Mouse (Mus musculus): ENCODE measurements around the gene Igfbp2.

Igfbp2 gene

GRCm38 (mm10) chr1:72871697-72872411 lies 47.6 kb downstream of the Igfbp2 start:
- DNase-seq (ENCODE audit: low spot score in 2 of 2): peak in 1 of 2 experiments; percentile 50

GRCm38 (mm10) chr1:72872521-72872920 lies 48.2 kb downstream of the Igfbp2 start:
- peak in 1 of 2 experiments; percentile 86 for DNase-seq (ENCODE audit: low spot score in 2 of 2)

- no peak for DNase-seq (ENCODE audit: low spot score in 2 of 2)
Measured at GRCm38 (mm10) chr1:72873078-72873477, 48.8 kb downstream of the Igfbp2 start.

- DNase-seq (ENCODE audit: low spot score in 2 of 2): peak in 1 of 2 experiments; percentile 60
Measured at GRCm38 (mm10) chr1:72873511-72874286, 49.4 kb downstream of the Igfbp2 start.

- peak; percentile 63 to 87 for DNase-seq (ENCODE audit: low spot score in 2 of 2)
Measured at GRCm38 (mm10) chr1:72874287-72875211, 50.2 kb downstream of the Igfbp2 start, which contains the start of gene Igfbp5. TSS of gene Igfbp5 (minus strand) at chr1:72874884.

DNA sequence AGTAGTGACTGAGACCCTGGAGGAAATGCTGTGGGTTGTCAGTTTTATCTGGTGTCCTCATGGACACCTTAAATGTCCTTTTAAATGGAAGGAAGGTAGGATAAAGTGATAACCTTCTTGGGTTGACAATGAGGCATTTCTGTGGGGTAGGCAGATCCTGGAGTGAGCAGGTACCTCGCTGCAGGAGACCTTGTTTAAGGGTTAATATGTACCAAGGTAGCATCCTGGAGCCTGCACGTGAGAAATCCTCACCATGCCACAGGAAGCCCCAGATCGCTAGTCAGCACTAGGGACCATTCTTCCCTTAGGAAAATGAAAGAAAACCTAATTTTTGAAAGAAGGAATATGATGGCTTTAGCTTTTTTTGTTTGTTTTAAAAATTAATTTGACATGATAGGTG lies 51.4 kb downstream of the Igfbp2 start:
- DNase-seq (ENCODE audit: low spot score in 2 of 2): no peak

GRCm38 (mm10) chr1:72876111-72876510 lies 51.8 kb downstream of the Igfbp2 start:
- DNase-seq (ENCODE audit: low spot score in 2 of 2): no peak

GRCm38 (mm10) chr1:72877892-72878291 lies 53.6 kb downstream of the Igfbp2 start:
- DNase-seq (ENCODE audit: low spot score in 2 of 2): peak in 1 of 2 experiments; percentile 46

DNA sequence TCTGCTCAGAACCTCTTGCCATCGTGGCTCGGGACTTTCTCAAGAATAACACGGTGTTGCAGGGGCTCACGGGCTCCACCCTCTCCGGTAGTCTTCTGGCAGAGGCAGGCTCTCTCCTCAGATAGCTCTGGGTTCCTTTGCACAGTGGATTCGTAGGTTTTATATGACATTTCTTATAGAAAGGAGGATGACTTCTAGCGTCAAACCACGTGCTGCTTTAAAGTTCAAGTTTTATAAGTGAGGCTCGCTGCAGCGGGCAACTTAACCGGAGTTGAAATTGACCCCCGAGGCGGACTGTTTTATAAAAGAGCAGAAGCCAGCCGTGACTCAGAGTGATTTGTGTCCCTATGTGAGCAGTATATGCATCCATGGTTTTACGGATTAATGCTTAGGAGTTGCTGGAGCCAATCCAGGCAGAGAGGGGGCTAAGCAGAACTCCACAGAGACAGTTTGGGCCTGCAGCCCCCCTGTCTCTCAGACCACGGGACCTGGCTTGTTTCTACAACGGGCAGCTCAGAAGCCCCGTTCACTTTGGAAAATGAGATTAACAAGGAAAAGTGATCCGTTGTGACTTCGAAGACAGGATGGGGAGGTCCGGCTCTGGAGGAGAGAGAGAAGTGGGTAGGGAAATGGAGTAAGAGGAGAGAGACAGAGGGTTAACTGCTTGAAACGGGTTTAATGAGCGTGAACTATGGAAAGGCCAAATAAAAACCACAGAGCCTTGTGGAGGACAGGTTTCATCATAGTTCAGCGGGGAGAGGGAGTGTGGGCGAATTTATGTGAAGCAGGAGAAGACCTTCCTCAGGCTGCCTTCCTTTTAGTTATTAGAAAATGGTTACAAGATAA lies 54.4 kb downstream of the Igfbp2 start:
- DNase-seq (ENCODE audit: low spot score in 2 of 2): no peak

DNA sequence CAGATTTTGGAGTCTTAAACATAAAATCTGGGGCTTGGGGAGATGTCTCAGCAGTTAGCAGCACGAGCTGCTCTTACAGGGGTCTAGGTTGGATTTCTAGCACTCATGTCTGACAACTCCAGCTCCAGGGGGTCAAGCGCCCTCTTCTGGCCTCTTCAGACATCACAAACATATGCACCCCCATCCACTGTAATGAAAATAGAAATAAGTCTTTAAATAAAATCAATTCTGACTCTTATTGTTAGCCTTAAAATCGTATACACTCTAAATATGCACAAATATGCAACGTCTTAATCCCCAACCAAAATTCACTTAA lies 55.0 kb downstream of the Igfbp2 start:
- DNase-seq (ENCODE audit: low spot score in 2 of 2): no peak

DNA sequence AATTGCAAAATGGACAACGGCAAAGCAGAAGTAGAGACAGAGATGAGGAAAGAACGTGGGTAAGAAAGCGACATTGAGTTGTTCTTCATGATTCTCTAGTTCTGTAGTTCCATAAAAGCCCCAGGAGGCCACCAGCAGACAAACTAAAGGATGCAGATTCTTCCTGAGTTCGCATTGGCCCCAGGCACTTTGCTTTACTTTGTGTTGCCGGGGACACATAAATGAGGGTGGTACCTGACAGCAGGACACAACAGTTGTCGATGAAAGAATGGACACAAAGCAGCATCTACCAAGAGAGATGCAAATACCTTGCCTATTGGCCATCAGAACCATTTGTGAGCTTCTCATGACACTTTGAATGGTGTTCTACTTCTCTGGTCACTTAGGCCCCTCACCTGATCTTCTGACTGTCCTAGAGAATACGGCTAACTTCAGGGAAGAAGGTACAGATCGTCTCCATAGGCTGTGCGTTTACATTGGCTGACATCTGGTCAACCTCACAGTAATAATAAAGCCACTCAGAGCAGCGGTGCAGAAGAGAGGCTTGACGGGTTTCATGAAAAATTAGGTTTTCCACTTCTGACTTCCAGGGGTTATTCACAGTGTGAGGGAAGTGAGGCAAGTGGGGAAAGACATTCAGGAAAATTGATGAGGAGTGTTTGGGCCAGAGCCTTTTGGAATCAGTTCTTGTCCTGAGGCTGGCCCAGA lies 61.0 kb downstream of the Igfbp2 start:
- DNase-seq (ENCODE audit: low spot score in 2 of 2): no peak

GRCm38 (mm10) chr1:72885819-72886169 lies 61.5 kb downstream of the Igfbp2 start:
- no peak for DNase-seq (ENCODE audit: low spot score in 2 of 2)

GRCm38 (mm10) chr1:72887910-72888309 lies 63.6 kb downstream of the Igfbp2 start:
- DNase-seq (ENCODE audit: low spot score in 2 of 2): no peak

GRCm38 (mm10) chr1:72895821-72896220 lies 71.5 kb downstream of the Igfbp2 start:
- no peak for DNase-seq (ENCODE audit: low spot score in 2 of 2)

All from cerebellum, postnatal 4 days (tissue).